Comparison of ENCODE assay signal across 9 mouse cellular contexts in genomic region chr4:135685906-135686567, GRCm38 (mm10). TPM values are rescaled to one million over a fixed set of nuclear protein-coding genes. Genes with fewer than 3 reads are reported as not detected.
A peak's percentile ranks its signal among the peaks of the same experiment; 100 is the strongest.
DNase-seq lines count a peak whose midpoint lies in the region; ATAC-seq and TF ChIP-seq lines count a peak whose summit lies in the region.
"Had no signal": no experiment of that assay in that cellular context is flagged by ENCODE, and none has a peak within 500 bp of the region (broad histone marks: within the 10 kb centered on the region; RNA-seq: fewer than 3 reads in every experiment).

Ifnlr1 (plus strand) TSS chr4:135686287.

- H3K4me1 ChIP-seq in erythroblast, embryonic 14.5 days (ENCODE audit: control insufficient read depth), result peaks cover 2% of the 10 kb centered on the region; the same call in 1 of the 2 replicates
- peaks cover 7% of the 10 kb centered on the region for H3K4me1 ChIP-seq in heart, embryonic 16.5 days (ENCODE audit: control insufficient read depth, insufficient read depth, low read length)
- no peaks in the 10 kb centered on the region for H3K4me1 ChIP-seq in lung, embryonic 14.5 days (ENCODE audit: insufficient read depth)

- H3K36me3 ChIP-seq in erythroblast, embryonic 14.5 days (ENCODE audit: control insufficient read depth), result no peaks in the 10 kb centered on the region
- no peaks in the 10 kb centered on the region for H3K36me3 ChIP-seq in heart, embryonic 16.5 days (ENCODE audit: control insufficient read depth, insufficient read depth)
- H3K36me3 ChIP-seq in lung, embryonic 14.5 days (ENCODE audit: insufficient read depth), result no peaks in the 10 kb centered on the region
- H3K36me3 ChIP-seq: G1E had no signal

- peak within 1 kb of the TSS; percentile 95 for H3K4me2 ChIP-seq in heart, embryonic 16.5 days (ENCODE audit: low read depth, low read length)
- peak within 1 kb of the TSS; percentile 94 for H3K4me2 ChIP-seq in lung, embryonic 14.5 days

- no peak for TF ChIP-seq CTCF in lung, embryonic 14.5 days (IDR thresholded peaks at IDR 0.05; ENCODE audit: low read depth)

- ATAC-seq in erythroblast, adult 5-6 weeks (replicated peaks; ENCODE audit: low FRiP score, poor library complexity, severe bottlenecking), result no peak
- peak; percentile 33 for ATAC-seq in heart, embryonic 16.5 days (replicated peaks; ENCODE audit: extremely low read depth, insufficient read depth, low FRiP score)
- peak; percentile 49; the same call in 1 of the 2 replicates for ATAC-seq in lung, embryonic 14.5 days (ENCODE audit: insufficient read depth)

- no peak within 1 kb of the TSS for H3K27ac ChIP-seq in heart, embryonic 16.5 days (ENCODE audit: low read length)
- 0 out of 2 replicates have a peak within 1 kb of the TSS, but pooled peaks have one; percentile 34 for H3K27ac ChIP-seq in lung, embryonic 14.5 days (ENCODE audit: low read depth)

- peak within 1 kb of the TSS; percentile 84 for H3K9ac ChIP-seq in heart, embryonic 16.5 days (ENCODE audit: low read length)
- H3K9ac ChIP-seq in lung, embryonic 14.5 days, result peak within 1 kb of the TSS; percentile 64

- peaks cover 3% of the 10 kb centered on the region; the same call in 1 of the 2 replicates for H3K9me3 ChIP-seq in erythroblast, embryonic 14.5 days (ENCODE audit: control insufficient read depth, low read length)
- H3K9me3 ChIP-seq in heart, embryonic 16.5 days (replicated peaks; ENCODE audit: control insufficient read depth, low read length), result no peaks in the 10 kb centered on the region
- no peaks in the 10 kb centered on the region for H3K9me3 ChIP-seq in lung, embryonic 14.5 days (ENCODE audit: low read depth, low read length)
- H3K9me3 ChIP-seq: G1E had no signal

- DNase-seq in embryo, embryonic 9.5 days (ENCODE audit: extremely low spot score), result peak; percentile 52
- DNase-seq in kidney, postnatal 14 days, result peak; percentile 61
- DNase-seq in lung, embryonic 14.5 days, result peak; percentile 74
- DNase-seq in ovary, adult 18-20 months (ENCODE audit: low spot score), result peak; percentile 21
- no peak for DNase-seq in gastrocnemius, adult 18-20 months (ENCODE audit: low spot score)

- H3K4me3 ChIP-seq in erythroblast, embryonic 14.5 days (replicated peaks), result peak within 1 kb of the TSS; percentile 34
- peak within 1 kb of the TSS; percentile 78 for H3K4me3 ChIP-seq in heart, embryonic 16.5 days (ENCODE audit: low read length)
- H3K4me3 ChIP-seq in lung, embryonic 14.5 days (ENCODE audit: low read depth, low read length), result peak within 1 kb of the TSS; percentile 63

- 1% methylated on average over 41 of the region's 41 CpGs for WGBS in heart, embryonic 16.5 days
- WGBS in lung, embryonic 14.5 days, result 1% methylated on average over 41 of the region's 41 CpGs

- H3K27me3 ChIP-seq in erythroblast, embryonic 14.5 days (ENCODE audit: control insufficient read depth), result peaks cover 71% of the 10 kb centered on the region
- H3K27me3 ChIP-seq in heart, embryonic 16.5 days (ENCODE audit: control insufficient read depth, insufficient read depth, low read length), result peaks cover 15% of the 10 kb centered on the region
- H3K27me3 ChIP-seq in lung, embryonic 14.5 days (ENCODE audit: insufficient read depth, low read length), result peaks cover 33% of the 10 kb centered on the region

RNA-seq across cellular contexts. Expression of gene Ifnlr1, which starts in this region (rescaled TPM):
- not detected in 2 replicates for polyA plus RNA-seq in erythroblast, embryonic 14.5 days (2012)
- 2.7 and 3.8 TPM in 2 replicates for total RNA-seq in erythroblast, adult 5-6 weeks (2015; ENCODE audit: low replicate concordance)
- total RNA-seq in erythroblast, adult 5-6 weeks (2017; ENCODE audit: low replicate concordance), result 1.4 and 1.7 TPM in 2 replicates
- 0.66 and 0.69 TPM in 2 replicates for polyA plus RNA-seq in heart, embryonic 16.5 days (2015; fragmentation: Nextera tagmentation; extraction: Ambion mirVana)
- polyA plus RNA-seq in lung, embryonic 14.5 days (2014; fragmentation: Nextera tagmentation; extraction: Ambion mirVana), result 1.6 and 1.7 TPM in 2 replicates
- under 1 TPM; 0.16 to 0.26 TPM for total RNA-seq in gastrocnemius, adult 18-20 months (2021)
- polyA plus RNA-seq: G1E had no signal

Comparison
In these comparisons a context has a peak if more than half of its experiments do, and no peak if none do; other contexts are left out.
1. Peak in ATAC-seq, H3K4me3 ChIP-seq, H3K9ac ChIP-seq and H3K4me2 ChIP-seq in heart, embryonic 16.5 days; RNA of the gene not detected or under 1 TPM.